Mouse (Mus musculus) testis, adult 2 months (tissue): ENCODE results near the gene Lats2.

Experiments used
- CTCF ChIP-seq: fragments of 200-500 bp; IDR thresholded peaks from 2 replicates; pipeline ENCODE4 v1.5.1; 2012; ENCODE audit warnings: low read depth, mild to moderate bottlenecking, inconsistent platforms, low read length, moderate library complexity; ENCODE audit not compliant: control insufficient read depth, insufficient read depth, insufficient replicate concordance
- POLR2A ChIP-seq: fragments of 200-500 bp; IDR thresholded peaks from 2 replicates; pipeline ENCODE4 v1.6.1; 2012; ENCODE audit warnings: low read depth, mild to moderate bottlenecking, inconsistent platforms, low read length, moderate library complexity; ENCODE audit not compliant: control insufficient read depth

GRCm38 (mm10) chr14:57716601-57717245 lies 41.5 kb downstream of the Lats2 start:
- TF ChIP-seq CTCF: no peak
- no peak for TF ChIP-seq POLR2A
